Mouse (Mus musculus) liver, embryonic 14.5 days (tissue): ENCODE measurements at regions not wholly inside any gene's neighbourhood (a gene's known extent, or its start where the extent isn't known, plus 50 kb on each side); places are given as distances from the start of the nearest gene placed in this dataset.

Source experiments
- CTCF ChIP-seq: IDR thresholded peaks from 2 replicates; pipeline ENCODE4 v1.5.1; 2016; ENCODE audit warnings: antibody characterized with exemption, low read depth, control low read depth
- EP300 ChIP-seq: IDR thresholded peaks from 2 replicates; pipeline ENCODE4 v1.6.1; 2016; ENCODE audit warnings: antibody characterized with exemption, low read depth

GRCm38 (mm10) chr13:5570386-5570785 lies 290.9 kb upstream of the Klf6 start:
- TF ChIP-seq CTCF (no peak), EP300 (no peak)
